Mouse (Mus musculus): ENCODE data around the gene Rplp1.

- no peak for TF ChIP-seq CTCF (IDR thresholded peaks at IDR 0.05; ENCODE audit: low read depth, low read length)
- TF ChIP-seq EP300 (IDR thresholded peaks at IDR 0.05; ENCODE audit: insufficient read depth, low read depth, low read length), result no peak
- TF ChIP-seq POLR2A (IDR thresholded peaks at IDR 0.05; ENCODE audit: insufficient read depth, low read length), result no peak
Measured at GRCm38 (mm10) chr9:61873325-61873724, 41.0 kb downstream of the Rplp1 start.
